10 mouse cellular contexts compared by ENCODE assay signal in genomic region chr5:119483706-119484105, GRCm38 (mm10).
"Had no signal": no experiment of that assay in that cellular context is flagged by ENCODE, and none has a peak within 500 bp of the region (broad histone marks: within the 10 kb centered on the region; RNA-seq: fewer than 3 reads in every experiment).

No protein-coding gene starts in this region.

- H3K9ac ChIP-seq: intestine, embryonic 15.5 days; kidney, embryonic 15.5 days; limb, embryonic 13.5 days; midbrain, embryonic 13.5 days had no signal

- H3K36me3 ChIP-seq: intestine, embryonic 15.5 days; kidney, embryonic 15.5 days; limb, embryonic 13.5 days; midbrain, embryonic 13.5 days had no signal

- H3K27ac ChIP-seq: intestine, embryonic 15.5 days; kidney, embryonic 15.5 days; limb, embryonic 13.5 days; midbrain, embryonic 13.5 days had no signal

- H3K9me3 ChIP-seq: intestine, embryonic 15.5 days; kidney, embryonic 15.5 days; limb, embryonic 13.5 days; midbrain, embryonic 13.5 days had no signal

- ATAC-seq: intestine, embryonic 15.5 days; midbrain, embryonic 13.5 days had no signal

- H3K4me1 ChIP-seq: midbrain, embryonic 13.5 days had no signal

- H3K4me2 ChIP-seq: intestine, embryonic 15.5 days; kidney, embryonic 15.5 days; limb, embryonic 13.5 days; midbrain, embryonic 13.5 days had no signal

- H3K4me3 ChIP-seq: intestine, embryonic 15.5 days; kidney, embryonic 15.5 days; limb, embryonic 13.5 days; midbrain, embryonic 13.5 days had no signal

- H3K27me3 ChIP-seq: intestine, embryonic 15.5 days; kidney, embryonic 15.5 days had no signal

- DNase-seq: kidney, adult 2 months; kidney, postnatal 14 days; left cerebral cortex, postnatal 4 days; right cerebral cortex, postnatal 14 days; thymus, adult 2 months; thymus, postnatal 36 days had no signal
